Mouse (Mus musculus) C2C12 (cell line): Measurements from ENCODE around the gene Palld. TPM values are rescaled to one million over a fixed set of nuclear protein-coding genes. Genes with fewer than 3 reads are reported as not detected.

ENCODE experiments used
- H3K27me3 ChIP-seq: one replicate; pipeline ENCODE4 v1.6.1; 2011; ENCODE audit not compliant: control insufficient read depth, insufficient read depth, insufficient read length
- H3K36me3 ChIP-seq: one replicate; pipeline ENCODE4 v1.6.1; 2011; ENCODE audit not compliant: control insufficient read depth, insufficient read depth
- H3K4me3 ChIP-seq: one replicate; pipeline ENCODE4 v1.5.1; 2011; ENCODE audit warnings: mild to moderate bottlenecking, control low read depth; ENCODE audit not compliant: poor library complexity, insufficient read depth, severe bottlenecking
- H3K79me2 ChIP-seq: one replicate; pipeline ENCODE4 v1.6.1; 2011; ENCODE audit not compliant: control insufficient read depth, insufficient read depth
- H3K79me3 ChIP-seq: one replicate; pipeline ENCODE4 v1.6.1; 2011; ENCODE audit warnings: low read depth, control low read depth
- H3ac ChIP-seq: one replicate; pipeline ENCODE3; 2011; ENCODE audit warnings: low read depth; ENCODE audit not compliant: control insufficient read depth, insufficient read length
- CEBPB ChIP-seq: IDR thresholded peaks from one replicate; pipeline ENCODE4 v1.6.1; 2011; ENCODE audit warnings: low read depth, mild to moderate bottlenecking, control low read depth, moderate library complexity
- CTCF ChIP-seq: IDR thresholded peaks from one replicate; pipeline ENCODE4 v1.5.1; 2011; ENCODE audit not compliant: control insufficient read depth, insufficient read depth, insufficient read length
- FOSL1 ChIP-seq: IDR thresholded peaks from one replicate; pipeline ENCODE4 v1.8.0; 2011; ENCODE audit warnings: mild to moderate bottlenecking, low read length; ENCODE audit not compliant: poor library complexity, insufficient read depth, severe bottlenecking
- MAX ChIP-seq: IDR thresholded peaks from one replicate; pipeline ENCODE4 v1.6.1; 2011; ENCODE audit warnings: mild to moderate bottlenecking, control low read depth
- MYOD1 ChIP-seq: IDR thresholded peaks from one replicate; pipeline ENCODE4 v1.6.1; 2011; ENCODE audit warnings: low read depth; ENCODE audit not compliant: control insufficient read depth, insufficient read length
- MYOG ChIP-seq: IDR thresholded peaks from one replicate; pipeline ENCODE4 v1.6.1; 2011; ENCODE audit not compliant: control insufficient read depth, insufficient read length; ENCODE audit errors: extremely low read depth
- USF1 ChIP-seq: IDR thresholded peaks from one replicate; pipeline ENCODE4 v1.6.1; 2011; ENCODE audit warnings: low read depth, mild to moderate bottlenecking, control low read depth, moderate library complexity
- polyA plus RNA-seq: library from polyadenylated mRNA; unstranded; fragments of >200 nt; fragmentation: generic; extraction: Trizol; gene quantifications from one replicate; pipeline ENCODE4 v1.2.1, GENCODE M21; 2012; ENCODE audit warnings: missing spikeins

Gene Palld
- polyA plus RNA-seq, 1 experiment = 79.5 TPM

- Histone ChIP-seq H3K4me3 (no peak overlapping the region), H3ac (no peak overlapping the region), H3K36me3 (peaks cover 48% of the 10 kb centered on the region), H3K27me3 (no peaks in the 10 kb centered on the region), H3K79me3 (no peaks in the 10 kb centered on the region), H3K79me2 (no peaks in the 10 kb centered on the region)
- TF ChIP-seq USF1 (no peak), MYOG (no peak), MYOD1 (no peak), FOSL1 (no peak), CTCF (no peak), MAX (no peak), CEBPB (no peak)
Measured at GRCm38 (mm10) chr8:61682902-61683301, 219.6 kb downstream of the Palld start.

GRCm38 (mm10) chr8:61681217-61681616 is 221.3 kb downstream of the Palld start:
- TF ChIP-seq FOSL1 (no peak), MAX (no peak), CTCF (no peak), CEBPB (no peak), MYOG (no peak), MYOD1 (no peak), USF1 (no peak)
- Histone ChIP-seq H3K79me3 (no peaks in the 10 kb centered on the region), H3K36me3 (peaks cover 51% of the 10 kb centered on the region), H3K79me2 (no peaks in the 10 kb centered on the region), H3ac (no peak overlapping the region), H3K27me3 (no peaks in the 10 kb centered on the region), H3K4me3 (no peak overlapping the region)

GRCm38 (mm10) chr8:61677227-61677626 is 225.3 kb downstream of the Palld start:
- Histone ChIP-seq H3K4me3 (no peak overlapping the region), H3K79me2 (no peaks in the 10 kb centered on the region), H3ac (no peak overlapping the region), H3K36me3 (peaks cover 31% of the 10 kb centered on the region), H3K79me3 (no peaks in the 10 kb centered on the region), H3K27me3 (no peaks in the 10 kb centered on the region)
- TF ChIP-seq CEBPB (no peak), MYOD1 (no peak), MYOG (no peak)

- Histone ChIP-seq H3K79me3 (no peaks in the 10 kb centered on the region), H3K79me2 (no peaks in the 10 kb centered on the region), H3K36me3 (peaks cover 13% of the 10 kb centered on the region), H3ac (no peak overlapping the region), H3K4me3 (no peak overlapping the region), H3K27me3 (no peaks in the 10 kb centered on the region)
- TF ChIP-seq USF1 (no peak), FOSL1 (no peak), MYOG (no peak), CTCF (no peak), MYOD1 (no peak), MAX (no peak), CEBPB (no peak)
Measured at GRCm38 (mm10) chr8:61671151-61671550, 231.3 kb downstream of the Palld start.

- TF ChIP-seq USF1 (no peak), MYOD1 (no peak), FOSL1 (no peak), MYOG (no peak), MAX (no peak), CEBPB (no peak), CTCF (no peak)
- H3K79me2 ChIP-seq = no peaks in the 10 kb centered on the region
- H3K36me3 ChIP-seq = peaks cover 10% of the 10 kb centered on the region
- no peak overlapping the region for H3K4me3 ChIP-seq
- no peaks in the 10 kb centered on the region for H3K27me3 ChIP-seq
- H3ac ChIP-seq = no peak overlapping the region
- H3K79me3 ChIP-seq = no peaks in the 10 kb centered on the region
Measured at GRCm38 (mm10) chr8:61670376-61670775, 232.1 kb downstream of the Palld start.

GRCm38 (mm10) chr8:61666919-61667318 is 235.6 kb downstream of the Palld start:
- no peak overlapping the region for H3K4me3 ChIP-seq
- TF ChIP-seq CEBPB = no peak
- TF ChIP-seq MYOG = no peak
- TF ChIP-seq USF1 = no peak
- TF ChIP-seq MAX = no peak
- no peak for TF ChIP-seq CTCF
- TF ChIP-seq FOSL1 = no peak
- TF ChIP-seq MYOD1 = no peak

More at GRCm38 (mm10) chr8:61666919-61667318, 235.6 kb downstream of the Palld start:
- no peaks in the 10 kb centered on the region for H3K79me2 ChIP-seq
- no peaks in the 10 kb centered on the region for H3K27me3 ChIP-seq
- peaks cover 16% of the 10 kb centered on the region for H3K36me3 ChIP-seq
- no peaks in the 10 kb centered on the region for H3K79me3 ChIP-seq
- no peak overlapping the region for H3ac ChIP-seq
